20 mouse cellular contexts compared by ENCODE assay signal in the genomic region with DNA sequence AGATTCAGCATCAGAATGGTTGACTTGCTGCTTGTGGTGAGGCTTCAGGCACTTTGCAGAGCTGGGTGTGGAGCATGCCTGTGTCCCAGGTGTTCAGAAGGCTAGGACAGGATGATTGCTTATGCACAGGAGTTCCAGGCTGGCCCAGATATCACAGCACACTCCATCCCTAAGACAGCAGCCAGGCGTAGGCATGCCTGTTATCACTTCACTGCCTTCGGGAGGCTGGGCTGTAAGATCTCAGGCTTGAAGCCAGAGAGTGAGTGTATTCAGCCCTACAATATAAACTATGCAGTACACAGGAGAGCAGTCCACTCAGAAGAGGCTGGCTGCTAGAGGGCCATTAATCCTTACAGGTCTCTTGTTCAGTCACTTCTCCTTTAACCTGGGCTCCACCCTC. TPM values are rescaled to one million over a fixed set of nuclear protein-coding genes. Genes with fewer than 3 reads are reported as not detected.
DNase-seq lines count a peak whose midpoint lies in the region; ATAC-seq and TF ChIP-seq lines count a peak whose summit lies in the region.
"Had no signal": no experiment of that assay in that cellular context is flagged by ENCODE, and none has a peak within 500 bp of the region (broad histone marks: within the 10 kb centered on the region; RNA-seq: fewer than 3 reads in every experiment).

No protein-coding gene starts in this region.

- DNase-seq in spleen, adult 2 months (ENCODE audit: low read depth in 1 of 2, low spot score in 2 of 2): no peak
- no peak for DNase-seq in spleen, adult 12 weeks (ENCODE audit: low spot score)
- no peak for DNase-seq in liver, embryonic 14.5 days (ENCODE audit: low read depth in 3 of 3, low spot score in 3 of 3)
- DNase-seq in layer of hippocampus, adult 9-10 months (ENCODE audit: low spot score): no peak
- DNase-seq in urinary bladder, postnatal 4 days (ENCODE audit: low spot score in 2 of 2): no peak
- DNase-seq: B cell, adult 2 months; cerebellum, adult 8-10 months; gastrocnemius, postnatal 25 days; kidney, adult 18-20 months; kidney, postnatal 10 days; right cerebral cortex, postnatal 4 days; thymus, postnatal 36 days had no signal

- no peak overlapping the region for H3K4me2 ChIP-seq in heart, embryonic 16.5 days (ENCODE audit: low read depth, low read length)
- H3K4me2 ChIP-seq in heart, embryonic 11.5 days: no peak overlapping the region
- no peak overlapping the region; the same call in 1 of the 2 replicates for H3K4me2 ChIP-seq in liver, embryonic 14.5 days (ENCODE audit: low read depth)
- H3K4me2 ChIP-seq: heart, embryonic 12.5 days; midbrain, embryonic 13.5 days; neural tube, embryonic 12.5 days had no signal

- no peak overlapping the region for H3K4me3 ChIP-seq in heart, embryonic 16.5 days (ENCODE audit: low read length)
- no peak overlapping the region for H3K4me3 ChIP-seq in heart, embryonic 11.5 days (ENCODE audit: low read depth, low read length)
- no peak overlapping the region for H3K4me3 ChIP-seq in spleen, adult 2 months (ENCODE audit: extremely low read depth, insufficient read depth, insufficient read length)
- H3K4me3 ChIP-seq in liver, embryonic 14.5 days (ENCODE audit: insufficient read depth in 1 of 2, low read depth in 2 of 2, low read length in 2 of 2): no peak overlapping the region
- H3K4me3 ChIP-seq: erythroblast, embryonic 14.5 days; heart, embryonic 12.5 days; layer of hippocampus, adult 2 months; midbrain, embryonic 13.5 days; neural tube, embryonic 12.5 days had no signal

- peaks cover 12% of the 10 kb centered on the region for H3K4me1 ChIP-seq in heart, embryonic 16.5 days (ENCODE audit: control insufficient read depth, insufficient read depth, low read length)
- H3K4me1 ChIP-seq in heart, embryonic 11.5 days (ENCODE audit: control insufficient read depth, insufficient read depth, low read length): no peaks in the 10 kb centered on the region
- no peaks in the 10 kb centered on the region for H3K4me1 ChIP-seq in spleen, adult 2 months (ENCODE audit: control insufficient read depth, insufficient read depth, insufficient read length)
- peaks cover 9 to 11% of the 10 kb centered on the region in 2 experiments for H3K4me1 ChIP-seq in liver, embryonic 14.5 days (replicated peaks; ENCODE audit: control insufficient read depth in 2 of 2, insufficient read depth in 2 of 2, low read length in 1 of 2)
- H3K4me1 ChIP-seq: midbrain, embryonic 13.5 days; neural tube, embryonic 12.5 days had no signal

- peaks cover 50% of the 10 kb centered on the region for H3K36me3 ChIP-seq in heart, embryonic 16.5 days (ENCODE audit: control insufficient read depth, insufficient read depth)
- H3K36me3 ChIP-seq in heart, embryonic 11.5 days (ENCODE audit: control insufficient read depth, insufficient read depth, low read length): peaks cover 59% of the 10 kb centered on the region
- peaks cover 47% of the 10 kb centered on the region for H3K36me3 ChIP-seq in spleen, adult 2 months (ENCODE audit: control insufficient read depth, insufficient read depth, low read length)
- peaks cover 58% of the 10 kb centered on the region for H3K36me3 ChIP-seq in liver, embryonic 14.5 days (replicated peaks; ENCODE audit: control insufficient read depth, insufficient read depth, low read depth)

- H3K9me3 ChIP-seq in heart, embryonic 16.5 days (replicated peaks; ENCODE audit: control insufficient read depth, low read length): no peaks in the 10 kb centered on the region
- no peaks in the 10 kb centered on the region for H3K9me3 ChIP-seq in heart, embryonic 11.5 days (replicated peaks; ENCODE audit: control insufficient read depth, low read length)
- H3K9me3 ChIP-seq in liver, embryonic 14.5 days (ENCODE audit: control insufficient read depth, low read length): no peaks in the 10 kb centered on the region
- H3K9me3 ChIP-seq: heart, embryonic 12.5 days; midbrain, embryonic 13.5 days; neural tube, embryonic 12.5 days had no signal

- no peaks in the 10 kb centered on the region for H3K27me3 ChIP-seq in heart, embryonic 16.5 days (ENCODE audit: control insufficient read depth, insufficient read depth, low read length)
- no peaks in the 10 kb centered on the region for H3K27me3 ChIP-seq in heart, embryonic 11.5 days (ENCODE audit: control insufficient read depth, insufficient read depth, low read length)
- H3K27me3 ChIP-seq in spleen, adult 2 months (ENCODE audit: control insufficient read depth, insufficient read depth, low read length): no peaks in the 10 kb centered on the region
- no peaks in the 10 kb centered on the region for H3K27me3 ChIP-seq in liver, embryonic 14.5 days (ENCODE audit: control insufficient read depth, insufficient read depth, low read length)
- H3K27me3 ChIP-seq: heart, embryonic 12.5 days; midbrain, embryonic 13.5 days; neural tube, embryonic 12.5 days had no signal

- TF ChIP-seq POLR2A in spleen, adult 2 months (IDR thresholded peaks at IDR 0.05; ENCODE audit: low read depth, low read length): no peak

- peak; percentile 19; the same call in 1 of the 2 replicates for TF ChIP-seq EP300 in liver, embryonic 14.5 days (IDR thresholded peaks at IDR 0.05; ENCODE audit: low read depth)

- TF ChIP-seq CTCF in spleen, adult 2 months (IDR thresholded peaks at IDR 0.05; ENCODE audit: extremely low read depth, insufficient read depth, insufficient read length, insufficient replicate concordance): no peak
- no peak for TF ChIP-seq CTCF in liver, embryonic 14.5 days (IDR thresholded peaks at IDR 0.05; ENCODE audit: low read depth)

- peak; percentile 75 for ATAC-seq in heart, embryonic 16.5 days (replicated peaks; ENCODE audit: extremely low read depth, insufficient read depth, low FRiP score)
- ATAC-seq in heart, embryonic 11.5 days (replicated peaks; ENCODE audit: insufficient number of reproducible peaks, low FRiP score, low TSS enrichment): no peak
- peak; percentile 72 for ATAC-seq in liver, embryonic 14.5 days (ENCODE audit: insufficient read depth)
- ATAC-seq: forebrain, embryonic 14.5 days; midbrain, embryonic 13.5 days had no signal

- H3K27ac ChIP-seq in heart, embryonic 16.5 days (ENCODE audit: low read length): peak overlapping the region; percentile 87
- H3K27ac ChIP-seq in heart, embryonic 11.5 days (ENCODE audit: low read depth, low read length): no peak overlapping the region
- 0 out of 2 replicates have a peak overlapping the region, but pooled peaks have one; percentile 1 for H3K27ac ChIP-seq in spleen, adult 2 months (ENCODE audit: insufficient read depth, low read length)
- no peak overlapping the region for H3K27ac ChIP-seq in liver, embryonic 14.5 days
- H3K27ac ChIP-seq: midbrain, embryonic 13.5 days; neural tube, embryonic 12.5 days had no signal

- no peak overlapping the region for H3K9ac ChIP-seq in heart, embryonic 16.5 days (ENCODE audit: low read length)
- H3K9ac ChIP-seq in heart, embryonic 11.5 days (ENCODE audit: low read depth, low read length): no peak overlapping the region
- no peak overlapping the region; the same call in 1 of the 2 replicates for H3K9ac ChIP-seq in liver, embryonic 14.5 days (replicated peaks)
- H3K9ac ChIP-seq: heart, embryonic 12.5 days; midbrain, embryonic 13.5 days; neural tube, embryonic 12.5 days had no signal

- WGBS in heart, embryonic 16.5 days: 25% methylated on average over 2 of the region's 2 CpGs
- WGBS in heart, embryonic 11.5 days (ENCODE audit: insufficient replicate concordance): 37% methylated on average over 2 of the region's 2 CpGs
- WGBS in spleen, adult 2 months: 92% methylated on average over 2 of the region's 2 CpGs
- 28% methylated on average over 2 of the region's 2 CpGs for WGBS in liver, embryonic 14.5 days (ENCODE audit: insufficient replicate concordance)

RNA-seq across cellular contexts. Expression of gene Homer3, which starts 23.6 kb away (rescaled TPM):
- polyA plus RNA-seq in heart, embryonic 16.5 days (2015; fragmentation: Nextera tagmentation; extraction: Ambion mirVana): 26.6 and 30.2 TPM in 2 replicates
- polyA plus RNA-seq in heart, embryonic 11.5 days (2014; fragmentation: Nextera tagmentation; extraction: Ambion mirVana): 25.5 and 30.0 TPM in 2 replicates
- polyA plus RNA-seq in spleen, adult 2 months (2012; rRNA removed): 28.1 and 34.7 TPM in 2 replicates
- polyA plus RNA-seq in liver, embryonic 14.5 days (2012; rRNA removed): 5.5 and 6.5 TPM in 2 replicates
- 3.9 and 4.2 TPM in 2 replicates for polyA plus RNA-seq in liver, embryonic 14.5 days (2014; fragmentation: Nextera tagmentation; extraction: Ambion mirVana)

RNA-seq across cellular contexts. Expression of gene Armc6, which starts 24.8 kb away (rescaled TPM):
- polyA plus RNA-seq in heart, embryonic 16.5 days (2015; fragmentation: Nextera tagmentation; extraction: Ambion mirVana): 19.6 and 22.1 TPM in 2 replicates
- polyA plus RNA-seq in heart, embryonic 11.5 days (2014; fragmentation: Nextera tagmentation; extraction: Ambion mirVana): 17.6 and 17.8 TPM in 2 replicates
- polyA plus RNA-seq in spleen, adult 2 months (2012; rRNA removed): 11.5 and 14.1 TPM in 2 replicates
- polyA plus RNA-seq in liver, embryonic 14.5 days (2012; rRNA removed): 12.4 and 13.5 TPM in 2 replicates
- polyA plus RNA-seq in liver, embryonic 14.5 days (2014; fragmentation: Nextera tagmentation; extraction: Ambion mirVana): 10.5 and 12.0 TPM in 2 replicates

RNA-seq across cellular contexts. Expression of gene Sugp2, which starts 25.0 kb away (rescaled TPM):
- polyA plus RNA-seq in heart, embryonic 16.5 days (2015; fragmentation: Nextera tagmentation; extraction: Ambion mirVana): 25.7 and 28.1 TPM in 2 replicates
- 23.0 and 26.2 TPM in 2 replicates for polyA plus RNA-seq in heart, embryonic 11.5 days (2014; fragmentation: Nextera tagmentation; extraction: Ambion mirVana)
- polyA plus RNA-seq in spleen, adult 2 months (2012; rRNA removed): 38.3 and 40.0 TPM in 2 replicates
- 14.1 and 17.3 TPM in 2 replicates for polyA plus RNA-seq in liver, embryonic 14.5 days (2012; rRNA removed)
- 7.5 and 9.9 TPM in 2 replicates for polyA plus RNA-seq in liver, embryonic 14.5 days (2014; fragmentation: Nextera tagmentation; extraction: Ambion mirVana)

RNA-seq across cellular contexts. Expression of gene Ddx49, which starts 43.2 kb away (rescaled TPM):
- 34.1 and 34.2 TPM in 2 replicates for polyA plus RNA-seq in heart, embryonic 16.5 days (2015; fragmentation: Nextera tagmentation; extraction: Ambion mirVana)
- polyA plus RNA-seq in heart, embryonic 11.5 days (2014; fragmentation: Nextera tagmentation; extraction: Ambion mirVana): 36.4 and 37.6 TPM in 2 replicates
- polyA plus RNA-seq in spleen, adult 2 months (2012; rRNA removed): 37.4 and 44.5 TPM in 2 replicates
- 17.9 and 20.3 TPM in 2 replicates for polyA plus RNA-seq in liver, embryonic 14.5 days (2012; rRNA removed)
- 20.8 and 22.3 TPM in 2 replicates for polyA plus RNA-seq in liver, embryonic 14.5 days (2014; fragmentation: Nextera tagmentation; extraction: Ambion mirVana)

RNA-seq across cellular contexts. Expression of gene Cope, which starts 43.3 kb away (rescaled TPM):
- polyA plus RNA-seq in heart, embryonic 16.5 days (2015; fragmentation: Nextera tagmentation; extraction: Ambion mirVana): 326 and 334 TPM in 2 replicates
- 307 and 329 TPM in 2 replicates for polyA plus RNA-seq in heart, embryonic 11.5 days (2014; fragmentation: Nextera tagmentation; extraction: Ambion mirVana)
- polyA plus RNA-seq in spleen, adult 2 months (2012; rRNA removed): 200 and 269 TPM in 2 replicates
- 138 and 180 TPM in 2 replicates for polyA plus RNA-seq in liver, embryonic 14.5 days (2012; rRNA removed)
- 164 and 171 TPM in 2 replicates for polyA plus RNA-seq in liver, embryonic 14.5 days (2014; fragmentation: Nextera tagmentation; extraction: Ambion mirVana)

Comparison
In these comparisons a context has a peak if more than half of its experiments do, and no peak if none do; other contexts are left out.
1. H3K27ac ChIP-seq: peak in heart, embryonic 16.5 days (single experiment) and spleen, adult 2 months (single experiment); none in heart, embryonic 11.5 days (single experiment) and liver, embryonic 14.5 days (single experiment).